Mouse (Mus musculus) liver, embryonic 15.5 days (tissue): ENCODE data around the gene Usb1. TPM values are rescaled to one million over a fixed set of nuclear protein-coding genes. Genes with fewer than 3 reads are reported as not detected.
"Not testable (repeated sequence)": the region's sequence is repeated elsewhere in the genome, so short reads cannot be mapped to it uniquely, and the experiment has no call there.

Experiments used
- ATAC-seq: fragments of 200-750 bp; cut with Nextera tagmentation; 2 replicates; pipeline ENCODE4 v1.8.0; 2017; ENCODE audit warnings: moderate number of reproducible peaks, mild to moderate bottlenecking, moderate library complexity; ENCODE audit not compliant: insufficient read depth
- H3K27ac ChIP-seq: fragments of 300-500 bp; sonication (generic); replicated peaks from 2 replicates; pipeline ENCODE4 v1.5.1; 2015; ENCODE audit warnings: mild to moderate bottlenecking, inconsistent platforms
- H3K27me3 ChIP-seq: fragments of 300-500 bp; sonication (generic); 2 replicates; pipeline ENCODE4 v1.6.1; 2015; ENCODE audit warnings: mild to moderate bottlenecking, inconsistent platforms
- H3K36me3 ChIP-seq: fragments of 300-500 bp; sonication (generic); replicated peaks from 2 replicates; pipeline ENCODE4 v1.6.1; 2015; ENCODE audit warnings: moderate library complexity, mild to moderate bottlenecking, inconsistent platforms
- H3K4me1 ChIP-seq: fragments of 300-500 bp; sonication (generic); replicated peaks from 2 replicates; pipeline ENCODE4 v1.6.1; 2015; ENCODE audit warnings: inconsistent platforms
- H3K4me2 ChIP-seq: fragments of 300-500 bp; sonication (generic); 2 replicates; pipeline ENCODE4 v1.6.1; 2015; ENCODE audit warnings: moderate library complexity, mild to moderate bottlenecking, inconsistent platforms
- H3K4me3 ChIP-seq: fragments of 300-500 bp; sonication (generic); replicated peaks from 2 replicates; pipeline ENCODE4 v1.5.1; 2015; ENCODE audit warnings: mild to moderate bottlenecking, inconsistent platforms
- H3K9ac ChIP-seq: fragments of 300-500 bp; sonication (generic); 2 replicates; pipeline ENCODE4 v1.6.1; 2015; ENCODE audit warnings: moderate library complexity, mild to moderate bottlenecking, inconsistent platforms
- H3K9me3 ChIP-seq: fragments of 300-500 bp; sonication (generic); replicated peaks from 2 replicates; pipeline ENCODE4 v1.6.1; 2016; ENCODE audit warnings: inconsistent platforms
- WGBS: fragments of 180-500 bp; shearing (Covaris S2); methylation state at CpG from one replicate; pipeline ENCODE4 v1.1.7; 2015; ENCODE audit warnings: mixed read lengths; ENCODE audit not compliant: insufficient replicate concordance; 5-methylcytosine and 5-hydroxymethylcytosine counted together
- polyA plus RNA-seq: library from polyadenylated mRNA; unstranded; fragments of >200 nt; fragmentation: Nextera tagmentation; extraction: Ambion mirVana; gene quantifications from 2 replicates; pipeline ENCODE4 v1.2.1, GENCODE M21; 2015

The Usb1 gene
- polyA plus RNA-seq, 1 experiment from 2014 or later: 11.7 TPM

GRCm38 (mm10) chr8:95377101-95377500 lies 45.0 kb downstream of the Usb1 start:
- H3K9ac ChIP-seq: no peak overlapping the region
- 56% methylated on average over 4 of the region's 4 CpGs for WGBS
- ATAC-seq: no peak
- peaks cover 4% of the 10 kb centered on the region; the same call in 1 of the 2 replicates for H3K27me3 ChIP-seq
- H3K4me3 ChIP-seq: no peak overlapping the region
- no peak overlapping the region for H3K27ac ChIP-seq
- H3K36me3 ChIP-seq: no peaks in the 10 kb centered on the region
- no peak overlapping the region for H3K4me2 ChIP-seq
- H3K4me1 ChIP-seq: no peaks in the 10 kb centered on the region; the same call in 1 of the 2 replicates
- no peaks in the 10 kb centered on the region for H3K9me3 ChIP-seq

DNA sequence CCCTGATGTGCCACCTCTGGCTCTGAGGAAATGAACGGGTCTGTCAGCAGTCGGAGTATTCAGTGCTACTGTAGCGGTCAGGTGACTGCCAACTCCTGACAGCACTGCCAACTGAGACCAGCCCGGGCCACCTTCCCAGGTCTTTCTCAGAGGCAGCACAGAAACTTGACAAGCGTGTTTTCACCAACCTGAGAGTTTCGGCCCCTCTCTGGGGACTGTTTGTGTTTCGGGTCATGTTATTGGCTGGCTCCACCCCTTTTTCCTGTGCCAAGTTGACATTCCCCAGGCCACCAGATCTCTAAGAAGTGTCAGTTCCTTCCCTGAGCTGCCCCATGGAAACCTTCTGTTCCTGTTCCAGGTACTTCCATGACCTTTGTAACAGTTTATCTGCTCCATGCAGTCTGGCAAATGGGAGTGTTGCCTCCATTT lies 45.8 kb downstream of the Usb1 start:
- no peak for ATAC-seq
- Histone ChIP-seq H3K27ac (no peak overlapping the region), H3K4me2 (no peak overlapping the region)

DNA sequence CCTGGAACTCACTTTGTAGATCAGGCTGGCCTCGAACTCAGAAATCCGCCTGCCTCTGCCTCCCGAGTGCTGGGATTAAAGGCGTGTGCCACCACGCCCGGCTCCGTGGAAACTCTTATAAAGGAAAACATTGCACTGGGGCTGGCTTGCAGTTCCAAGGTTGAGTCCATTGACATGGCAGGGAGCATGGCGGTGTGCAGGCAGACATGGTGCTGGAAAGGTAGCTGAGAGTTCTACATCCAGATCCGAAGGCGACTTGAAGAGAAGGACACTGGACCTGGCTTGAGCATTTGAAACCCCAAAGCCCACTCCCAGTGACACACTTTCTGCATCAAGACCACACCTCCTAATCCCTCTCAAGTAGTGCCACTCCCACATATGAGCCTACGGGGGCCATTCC lies 46.8 kb downstream of the Usb1 start:
- 80% methylated on average over 11 of the region's 11 CpGs for WGBS
- not testable (repeated sequence) for H3K36me3 ChIP-seq, H3K27me3 ChIP-seq, H3K9ac ChIP-seq, H3K4me3 ChIP-seq, H3K27ac ChIP-seq, H3K4me1 ChIP-seq, H3K4me2 ChIP-seq, ATAC-seq, H3K9me3 ChIP-seq

More for the DNA sequence above, 45.8 kb downstream of the Usb1 start:
- H3K9me3 ChIP-seq: no peaks in the 10 kb centered on the region
- no peaks in the 10 kb centered on the region; the same call in 1 of the 2 replicates for H3K4me1 ChIP-seq
- peaks cover 4% of the 10 kb centered on the region; the same call in 1 of the 2 replicates for H3K27me3 ChIP-seq
- H3K9ac ChIP-seq: no peak overlapping the region
- 34% methylated on average over 7 of the region's 7 CpGs for WGBS
- H3K36me3 ChIP-seq: no peaks in the 10 kb centered on the region
- no peak overlapping the region for H3K4me3 ChIP-seq

DNA sequence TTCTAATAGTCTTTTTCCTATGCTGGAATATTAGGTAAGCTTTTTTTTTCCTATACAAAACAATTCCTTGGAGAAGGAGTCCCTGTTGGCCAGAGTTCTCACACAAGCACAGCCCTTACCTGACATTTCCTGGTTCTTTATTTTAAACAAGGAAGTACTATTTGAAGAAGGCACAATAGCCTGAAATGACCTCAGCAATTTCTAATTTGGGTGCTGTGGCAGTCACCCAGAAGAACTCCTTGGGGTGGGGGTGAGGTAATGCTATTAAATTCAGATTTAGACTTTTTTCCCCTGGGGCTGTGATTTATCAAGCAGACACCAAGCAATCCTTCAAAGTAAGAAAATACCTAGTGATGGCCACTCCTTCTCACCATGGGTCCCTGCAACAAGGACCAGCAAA lies 48.9 kb downstream of the Usb1 start:
- no peaks in the 10 kb centered on the region; the same call in 1 of the 2 replicates for H3K4me1 ChIP-seq
- ATAC-seq: no peak

GRCm38 (mm10) chr8:95381595-95381994 lies 49.5 kb downstream of the Usb1 start:
- WGBS: 61% methylated on average over 3 of the region's 3 CpGs
- Histone ChIP-seq H3K4me1 (no peaks in the 10 kb centered on the region; the same call in 1 of the 2 replicates), H3K27ac (no peak overlapping the region), H3K4me2 (no peak overlapping the region), H3K9ac (no peak overlapping the region), H3K4me3 (no peak overlapping the region), H3K36me3 (no peaks in the 10 kb centered on the region), H3K9me3 (no peaks in the 10 kb centered on the region), H3K27me3 (no peaks in the 10 kb centered on the region)
- no peak for ATAC-seq

More for the DNA sequence above, 48.9 kb downstream of the Usb1 start:
- Histone ChIP-seq H3K27me3 (peaks cover 4% of the 10 kb centered on the region; the same call in 1 of the 2 replicates), H3K9me3 (no peaks in the 10 kb centered on the region), H3K27ac (no peak overlapping the region), H3K4me3 (no peak overlapping the region), H3K9ac (no peak overlapping the region), H3K4me2 (no peak overlapping the region), H3K36me3 (no peaks in the 10 kb centered on the region)

DNA sequence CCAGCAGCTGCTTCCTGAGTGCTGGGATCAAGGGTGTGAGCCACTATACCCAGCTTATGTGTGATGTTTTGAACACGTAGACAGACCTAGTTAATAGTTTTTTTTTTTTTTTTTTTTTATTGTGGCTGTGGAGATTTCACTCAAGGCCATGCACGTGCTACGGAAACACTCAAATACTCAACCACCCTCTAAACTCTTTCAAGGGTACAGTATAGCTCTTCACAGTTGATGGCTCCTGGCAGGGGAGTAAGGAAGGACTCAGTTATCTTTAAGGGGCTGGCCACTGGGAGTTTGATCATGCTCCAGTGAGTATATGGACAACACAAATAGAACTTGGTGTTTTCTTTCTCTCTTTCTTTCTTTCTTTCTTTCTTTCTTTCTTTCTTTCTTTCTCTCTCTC lies 52.4 kb downstream of the Usb1 start:
- 70% methylated on average over 3 of the region's 3 CpGs for WGBS

DNA sequence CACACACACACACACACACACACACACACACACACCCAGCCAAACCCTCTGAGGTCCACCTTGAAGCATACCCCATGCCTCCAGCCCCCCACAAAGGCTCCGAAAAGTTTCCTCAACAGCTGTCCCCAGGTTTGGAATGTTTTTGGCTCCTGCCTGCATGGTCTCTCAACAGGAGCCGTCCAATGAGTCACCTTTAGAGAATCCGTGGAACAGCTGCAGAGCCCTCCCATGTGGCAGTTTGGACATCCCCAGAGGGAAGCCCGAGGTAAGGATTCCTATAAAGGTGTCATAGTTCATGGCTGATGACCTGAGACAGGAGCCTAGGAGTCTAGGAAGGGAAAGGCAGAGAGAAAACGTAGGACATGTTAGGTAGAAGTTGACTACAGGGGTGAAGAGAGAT lies 54.0 kb downstream of the Usb1 start:
- 55% methylated on average over 5 of the region's 5 CpGs for WGBS
- no peak for ATAC-seq
- no peaks in the 10 kb centered on the region for H3K27me3 ChIP-seq
- no peak overlapping the region for H3K27ac ChIP-seq
- H3K4me2 ChIP-seq: no peak overlapping the region
- H3K36me3 ChIP-seq: no peaks in the 10 kb centered on the region
- no peak overlapping the region for H3K4me3 ChIP-seq
- H3K9me3 ChIP-seq: no peaks in the 10 kb centered on the region
- H3K9ac ChIP-seq: no peak overlapping the region
- H3K4me1 ChIP-seq: no peaks in the 10 kb centered on the region

More for the DNA sequence above, 52.4 kb downstream of the Usb1 start:
- H3K27ac ChIP-seq: no peak overlapping the region
- ATAC-seq: no peak
- no peaks in the 10 kb centered on the region for H3K9me3 ChIP-seq
- no peaks in the 10 kb centered on the region for H3K36me3 ChIP-seq
- no peak overlapping the region for H3K4me2 ChIP-seq
- no peak overlapping the region for H3K4me3 ChIP-seq
- no peaks in the 10 kb centered on the region for H3K4me1 ChIP-seq
- H3K9ac ChIP-seq: no peak overlapping the region
- H3K27me3 ChIP-seq: no peaks in the 10 kb centered on the region

- Histone ChIP-seq H3K4me3 (no peak overlapping the region), H3K4me1 (no peaks in the 10 kb centered on the region), H3K4me2 (no peak overlapping the region), H3K9ac (no peak overlapping the region), H3K36me3 (no peaks in the 10 kb centered on the region), H3K9me3 (no peaks in the 10 kb centered on the region), H3K27ac (no peak overlapping the region), H3K27me3 (no peaks in the 10 kb centered on the region)
- ATAC-seq: no peak
- WGBS: 72% methylated on average over 10 of the region's 10 CpGs
These were observed 55.1 kb downstream of the Usb1 start for GRCm38 (mm10) chr8:95387221-95387620.

- ATAC-seq: no peak
- 70% methylated on average over 7 of the region's 7 CpGs for WGBS
- Histone ChIP-seq H3K9me3 (no peaks in the 10 kb centered on the region), H3K4me1 (0 out of 2 replicates have a peak, but pooled peaks cover 6% of the 10 kb centered on the region), H3K36me3 (no peaks in the 10 kb centered on the region), H3K4me2 (no peak overlapping the region), H3K27ac (no peak overlapping the region), H3K27me3 (no peaks in the 10 kb centered on the region), H3K9ac (no peak overlapping the region), H3K4me3 (no peak overlapping the region)
These were observed 55.9 kb downstream of the Usb1 start for GRCm38 (mm10) chr8:95387936-95388335.

DNA sequence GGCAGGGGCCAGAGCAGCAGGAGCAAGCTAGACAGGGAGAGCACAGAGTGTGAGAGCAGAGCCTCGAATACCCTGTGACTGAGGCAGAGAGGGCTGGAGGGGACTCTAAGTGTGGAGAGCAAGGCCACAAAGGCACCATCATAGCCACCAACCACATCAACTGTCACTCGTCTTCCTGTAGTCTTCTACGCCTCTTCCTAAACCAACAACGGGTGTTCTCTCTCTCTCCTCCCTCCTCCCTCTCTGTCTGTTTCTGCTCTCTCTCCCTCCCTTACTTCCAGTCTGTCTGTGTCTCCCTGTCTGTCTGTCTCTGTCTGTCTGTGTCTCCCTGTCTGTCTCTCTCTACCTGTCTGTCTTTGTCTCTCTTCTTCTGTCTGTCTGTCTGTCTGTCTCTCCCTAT lies 58.2 kb downstream of the Usb1 start:
- no peak for ATAC-seq
- Histone ChIP-seq H3K9ac (no peak overlapping the region), H3K4me1 (0 out of 2 replicates have a peak, but pooled peaks cover 6% of the 10 kb centered on the region), H3K27me3 (no peaks in the 10 kb centered on the region), H3K36me3 (no peaks in the 10 kb centered on the region), H3K27ac (no peak overlapping the region), H3K4me3 (no peak overlapping the region), H3K4me2 (no peak overlapping the region), H3K9me3 (no peaks in the 10 kb centered on the region)
- WGBS: 15% methylated on average over 4 of the region's 4 CpGs

DNA sequence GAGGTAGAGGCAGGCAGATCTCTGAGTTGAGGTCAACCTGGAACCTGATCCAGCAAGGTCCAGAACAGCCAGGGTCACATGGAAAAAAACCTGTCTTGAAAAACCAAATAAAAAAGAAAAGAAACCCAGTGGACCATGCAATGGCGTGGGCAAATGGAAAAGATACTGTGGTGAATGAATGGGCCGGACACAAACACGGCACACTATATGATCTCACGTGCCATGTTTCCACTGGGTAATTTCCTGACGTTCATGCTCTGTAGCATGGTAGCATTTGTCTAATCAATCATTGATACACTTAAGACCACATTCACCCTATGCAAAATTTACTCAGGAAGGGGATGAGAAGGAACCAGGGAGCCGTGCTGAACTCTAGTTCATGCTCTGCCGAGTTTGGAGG lies 59.0 kb downstream of the Usb1 start:
- Histone ChIP-seq H3K4me3 (no peak overlapping the region), H3K27ac (no peak overlapping the region), H3K36me3 (no peaks in the 10 kb centered on the region), H3K27me3 (no peaks in the 10 kb centered on the region), H3K9ac (no peak overlapping the region), H3K4me1 (0 out of 2 replicates have a peak, but pooled peaks cover 6% of the 10 kb centered on the region), H3K4me2 (no peak overlapping the region), H3K9me3 (no peaks in the 10 kb centered on the region)
- 63% methylated on average over 7 of the region's 7 CpGs for WGBS
- ATAC-seq: no peak

DNA sequence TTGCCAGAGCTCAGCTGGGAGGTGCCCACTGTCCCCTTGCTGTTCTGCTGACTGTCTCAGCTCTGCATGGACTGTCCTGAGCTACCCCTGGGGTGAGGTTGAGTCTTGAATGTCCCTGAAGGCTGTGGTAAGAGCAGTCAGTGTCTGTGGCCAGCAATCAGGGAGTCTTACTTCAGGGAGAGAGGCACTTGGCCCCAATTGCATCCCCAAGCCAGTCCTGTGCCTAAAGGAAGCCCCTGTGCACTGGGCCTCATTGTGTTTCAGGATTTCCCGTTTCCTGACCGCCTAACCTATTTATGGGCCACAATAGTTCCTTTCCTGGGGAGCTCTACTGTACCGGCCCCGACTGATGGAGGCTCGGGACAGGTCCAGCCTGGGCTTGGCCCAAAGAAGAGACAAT lies 60.5 kb downstream of the Usb1 start:
- Histone ChIP-seq H3K9me3 (no peaks in the 10 kb centered on the region), H3K4me2 (no peak overlapping the region), H3K27me3 (no peaks in the 10 kb centered on the region), H3K4me1 (peaks cover 12% of the 10 kb centered on the region; the same call in 1 of the 2 replicates), H3K27ac (no peak overlapping the region), H3K36me3 (no peaks in the 10 kb centered on the region), H3K9ac (no peak overlapping the region), H3K4me3 (no peak overlapping the region)
- no peak for ATAC-seq
- 15% methylated on average over 5 of the region's 5 CpGs for WGBS
